Mouse (Mus musculus): ENCODE results near the gene Hhat. TPM values are rescaled to one million over a fixed set of nuclear protein-coding genes. Genes with fewer than 3 reads are reported as not detected.

Hhat gene
- polyA plus RNA-seq (2015; fragmentation: Nextera tagmentation; extraction: Ambion mirVana), result 9.0 and 9.8 TPM in 2 replicates

DNA sequence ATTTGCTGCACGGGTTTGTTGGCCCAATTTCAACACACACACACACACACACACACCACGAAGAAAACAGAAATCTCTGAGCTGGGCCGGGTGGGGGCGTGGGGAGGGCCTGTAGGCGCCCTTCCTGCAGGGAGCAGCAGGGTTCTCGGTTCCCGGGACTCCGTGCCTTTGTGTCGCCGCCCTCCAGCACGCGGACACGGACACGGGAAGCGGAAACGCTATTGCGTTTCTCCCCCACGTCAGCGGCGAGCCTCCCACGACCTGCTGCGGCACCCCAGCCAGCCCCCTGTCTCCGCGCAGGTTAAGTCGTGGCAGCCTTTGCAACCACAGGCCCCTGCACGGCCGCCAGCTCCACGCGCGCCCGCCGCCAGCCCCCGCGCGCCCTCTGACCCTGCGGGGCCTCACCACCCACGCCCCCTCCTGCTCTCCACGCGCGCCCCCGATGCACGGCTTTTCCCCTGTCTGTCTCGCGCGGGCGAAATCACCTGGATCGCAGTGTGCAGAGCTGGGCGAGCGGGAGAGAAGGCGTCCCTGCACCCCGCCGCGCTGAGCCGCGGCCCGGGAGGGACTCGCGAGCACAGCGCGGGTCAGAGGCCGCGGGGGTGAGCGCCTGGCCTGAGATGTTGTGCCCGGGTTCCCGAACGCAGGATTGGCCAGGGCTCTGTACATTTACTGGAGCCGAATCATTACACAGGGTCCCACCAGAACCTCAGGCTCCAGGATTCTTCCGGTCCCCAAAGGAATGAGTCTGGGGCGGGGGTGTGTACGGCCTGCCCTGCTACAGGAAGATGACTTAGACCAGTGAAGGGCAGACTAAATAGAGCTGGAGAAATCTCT lies at the start of gene Hhat:
Gene Hhat, minus strand, starts transcription at position 729 of the 837 bp plus-strand sequence.
- Histone ChIP-seq H3K27ac (peak within 1 kb of the TSS; percentile 97), H3K27me3 (no peaks in the 10 kb centered on the region), H3K9me3 (no peaks in the 10 kb centered on the region), H3K4me3 (peak within 1 kb of the TSS; percentile 63), H3K4me1 (peaks cover 24% of the 10 kb centered on the region), H3K9ac (peak within 1 kb of the TSS; percentile 95), H3K36me3 (no peaks in the 10 kb centered on the region), H3K4me2 (peak within 1 kb of the TSS; percentile 88)
- ATAC-seq (ENCODE audit: insufficient number of reproducible peaks, insufficient read depth, low FRiP score, low TSS enrichment, low read depth), result peak; percentile 75; the same call in 1 of the 2 replicates
- WGBS, result under 1% methylated on average over 70 of the region's 70 CpGs

- no peaks in the 10 kb centered on the region for H3K27me3 ChIP-seq
- H3K27ac ChIP-seq, result no peak overlapping the region
- no peak overlapping the region for H3K9ac ChIP-seq
- no peak overlapping the region for H3K4me3 ChIP-seq
- H3K4me2 ChIP-seq, result no peak overlapping the region
- no peak for ATAC-seq (ENCODE audit: insufficient number of reproducible peaks, insufficient read depth, low FRiP score, low TSS enrichment, low read depth)
- H3K4me1 ChIP-seq, result peaks cover 39% of the 10 kb centered on the region
- no peaks in the 10 kb centered on the region for H3K9me3 ChIP-seq
- H3K36me3 ChIP-seq, result no peaks in the 10 kb centered on the region
- 91% methylated on average over 5 of the region's 5 CpGs for WGBS
These were observed 47.3 kb upstream of the Hhat start for GRCm38 (mm10) chr1:192818334-192818733.

- Histone ChIP-seq H3K9ac (no peak overlapping the region), H3K4me1 (peaks cover 35% of the 10 kb centered on the region), H3K36me3 (no peaks in the 10 kb centered on the region), H3K27me3 (no peaks in the 10 kb centered on the region), H3K9me3 (no peaks in the 10 kb centered on the region), H3K4me3 (no peak overlapping the region), H3K27ac (peak overlapping the region; percentile 82), H3K4me2 (no peak overlapping the region)
- ATAC-seq (ENCODE audit: insufficient number of reproducible peaks, insufficient read depth, low FRiP score, low TSS enrichment, low read depth), result no peak
- 43% methylated on average over 2 of the region's 2 CpGs for WGBS
These were observed 44.8 kb upstream of the Hhat start for GRCm38 (mm10) chr1:192815789-192816188.

DNA sequence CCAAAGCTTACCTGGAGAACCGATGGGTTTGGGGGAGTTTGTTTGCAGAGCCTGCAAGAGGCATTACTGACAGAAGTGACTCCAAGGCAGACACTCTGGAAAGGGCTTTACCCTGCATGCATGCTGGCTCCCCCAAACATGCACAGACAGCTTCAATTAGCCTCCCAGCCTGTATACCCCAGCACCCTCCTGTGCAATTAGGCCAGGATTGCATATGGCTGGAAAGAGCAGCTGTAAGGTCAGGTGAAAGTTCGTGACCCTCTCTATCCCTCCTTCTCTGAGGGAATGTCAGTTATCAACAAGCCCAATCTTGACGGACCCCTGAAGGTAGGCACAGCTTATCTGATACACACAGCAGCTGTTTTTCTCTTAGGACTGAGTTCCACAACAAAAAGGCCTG lies 43.7 kb upstream of the Hhat start:
- H3K9ac ChIP-seq, result no peak overlapping the region
- WGBS, result 11% methylated on average over 3 of the region's 3 CpGs
- H3K9me3 ChIP-seq, result no peaks in the 10 kb centered on the region
- no peak for ATAC-seq (ENCODE audit: insufficient number of reproducible peaks, insufficient read depth, low FRiP score, low TSS enrichment, low read depth)
- H3K36me3 ChIP-seq, result no peaks in the 10 kb centered on the region
- peaks cover 35% of the 10 kb centered on the region for H3K4me1 ChIP-seq
- no peaks in the 10 kb centered on the region for H3K27me3 ChIP-seq
- no peak overlapping the region for H3K4me3 ChIP-seq
- no peak overlapping the region for H3K4me2 ChIP-seq
- H3K27ac ChIP-seq, result peak overlapping the region; percentile 82

DNA sequence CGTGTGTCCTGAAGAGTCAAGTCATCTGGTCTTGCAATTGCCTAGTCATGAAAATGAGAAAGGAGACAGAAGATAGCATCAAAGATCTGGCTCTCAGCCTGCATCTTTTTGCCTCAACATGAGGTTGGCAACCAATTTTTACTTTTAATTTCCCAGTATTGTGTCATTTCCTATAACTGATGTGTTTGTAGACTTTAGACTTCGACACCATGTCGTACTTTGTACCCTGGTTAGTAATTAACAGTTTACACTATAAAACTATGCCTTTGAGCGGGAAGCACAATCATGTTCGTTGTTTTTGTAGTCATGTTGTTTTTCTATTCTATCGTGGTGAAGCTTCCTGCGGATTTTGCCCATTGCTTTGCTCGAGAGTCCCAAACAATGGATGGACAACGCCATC lies 41.7 kb upstream of the Hhat start:
- no peaks in the 10 kb centered on the region for H3K36me3 ChIP-seq
- no peak overlapping the region for H3K27ac ChIP-seq
- WGBS, result 91% methylated on average over 9 of the region's 9 CpGs
- H3K27me3 ChIP-seq, result no peaks in the 10 kb centered on the region
- no peak overlapping the region for H3K4me3 ChIP-seq
- no peak overlapping the region for H3K4me2 ChIP-seq
- ATAC-seq (ENCODE audit: insufficient number of reproducible peaks, insufficient read depth, low FRiP score, low TSS enrichment, low read depth), result no peak
- no peak overlapping the region for H3K9ac ChIP-seq
- peaks cover 47% of the 10 kb centered on the region for H3K4me1 ChIP-seq
- no peaks in the 10 kb centered on the region for H3K9me3 ChIP-seq

- no peaks in the 10 kb centered on the region for H3K36me3 ChIP-seq
- H3K27me3 ChIP-seq, result no peaks in the 10 kb centered on the region
- H3K4me3 ChIP-seq, result no peak overlapping the region
- H3K9me3 ChIP-seq, result no peaks in the 10 kb centered on the region
- H3K27ac ChIP-seq, result peak overlapping the region; percentile 13; the same call in 1 of the 2 replicates
- no peak for ATAC-seq (ENCODE audit: insufficient number of reproducible peaks, insufficient read depth, low FRiP score, low TSS enrichment, low read depth)
- H3K9ac ChIP-seq, result no peak overlapping the region
- 74% methylated on average over 5 of the region's 5 CpGs for WGBS
- H3K4me2 ChIP-seq, result no peak overlapping the region
- H3K4me1 ChIP-seq, result peaks cover 47% of the 10 kb centered on the region
These were observed 41.3 kb upstream of the Hhat start for GRCm38 (mm10) chr1:192812290-192812689.

DNA sequence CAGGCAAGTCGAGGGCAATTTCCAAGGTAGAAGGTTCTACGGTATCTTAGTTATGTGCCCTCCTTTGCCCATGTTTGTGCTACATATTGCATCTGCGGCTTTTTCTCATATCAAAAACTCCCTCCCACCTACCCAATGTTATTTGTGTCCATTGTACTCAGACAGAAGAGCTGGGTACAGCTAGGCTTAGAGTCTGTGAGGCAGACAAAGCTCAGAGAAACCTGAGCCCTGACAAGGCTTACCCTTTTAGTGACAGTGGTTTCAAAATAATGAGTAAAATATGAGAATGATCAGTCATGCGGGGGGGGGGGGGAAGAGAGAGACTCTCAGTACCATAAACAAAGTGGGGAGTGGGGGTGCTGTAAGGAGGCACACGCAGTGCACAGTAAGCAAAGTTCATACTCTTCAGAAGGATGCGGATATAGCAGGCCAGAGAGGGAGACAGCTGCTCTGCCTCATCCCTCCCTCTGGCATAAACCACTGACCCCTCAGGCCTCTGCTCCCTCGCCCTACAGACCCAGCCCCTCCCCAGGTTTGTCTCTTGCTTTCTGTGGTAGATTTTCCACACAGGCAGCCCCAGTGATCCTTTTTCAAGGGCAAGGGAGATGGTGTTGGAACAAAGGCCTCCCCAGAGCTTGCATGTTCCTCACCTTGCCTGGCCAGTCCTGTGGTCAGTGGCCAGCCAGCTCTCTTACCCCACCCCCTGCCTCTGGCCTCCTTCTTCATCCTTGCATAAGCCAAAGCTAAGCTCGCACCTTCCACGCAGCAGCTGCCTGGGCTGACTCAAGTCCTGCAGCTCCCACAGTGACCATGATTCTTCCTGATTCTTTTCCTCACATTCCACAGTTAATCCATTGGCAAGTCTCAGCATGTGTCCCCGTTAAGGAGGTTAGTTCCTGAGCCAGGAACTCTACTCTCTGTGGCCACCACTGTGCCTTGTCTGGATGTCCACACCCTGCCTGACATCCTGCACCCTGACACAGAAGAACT lies 35.4 kb upstream of the Hhat start:
- peak overlapping the region; percentile 94 for H3K27ac ChIP-seq
- ATAC-seq (ENCODE audit: insufficient number of reproducible peaks, insufficient read depth, low FRiP score, low TSS enrichment, low read depth), result peak; percentile 76
- no peaks in the 10 kb centered on the region for H3K36me3 ChIP-seq
- H3K4me3 ChIP-seq, result no peak overlapping the region
- H3K4me2 ChIP-seq, result peak overlapping the region; percentile 11; the same call in 1 of the 2 replicates
- H3K9me3 ChIP-seq, result peaks cover 4% of the 10 kb centered on the region; the same call in 1 of the 2 replicates
- H3K27me3 ChIP-seq, result no peaks in the 10 kb centered on the region
- 19% methylated on average over 10 of the region's 10 CpGs for WGBS
- peaks cover 47% of the 10 kb centered on the region for H3K4me1 ChIP-seq
- H3K9ac ChIP-seq, result peak overlapping the region; percentile 11; the same call in 1 of the 2 replicates

- H3K4me3 ChIP-seq, result no peak overlapping the region
- no peak for ATAC-seq (ENCODE audit: insufficient number of reproducible peaks, insufficient read depth, low FRiP score, low TSS enrichment, low read depth)
- no peaks in the 10 kb centered on the region for H3K36me3 ChIP-seq
- peaks cover 4% of the 10 kb centered on the region; the same call in 1 of the 2 replicates for H3K9me3 ChIP-seq
- H3K4me2 ChIP-seq, result no peak overlapping the region
- no peak overlapping the region for H3K9ac ChIP-seq
- no peaks in the 10 kb centered on the region for H3K27me3 ChIP-seq
- 39% methylated on average over 8 of the region's 8 CpGs for WGBS
- peaks cover 66% of the 10 kb centered on the region for H3K4me1 ChIP-seq
- H3K27ac ChIP-seq, result peak overlapping the region; percentile 92
These were observed 29.3 kb upstream of the Hhat start for GRCm38 (mm10) chr1:192800338-192800737.

DNA sequence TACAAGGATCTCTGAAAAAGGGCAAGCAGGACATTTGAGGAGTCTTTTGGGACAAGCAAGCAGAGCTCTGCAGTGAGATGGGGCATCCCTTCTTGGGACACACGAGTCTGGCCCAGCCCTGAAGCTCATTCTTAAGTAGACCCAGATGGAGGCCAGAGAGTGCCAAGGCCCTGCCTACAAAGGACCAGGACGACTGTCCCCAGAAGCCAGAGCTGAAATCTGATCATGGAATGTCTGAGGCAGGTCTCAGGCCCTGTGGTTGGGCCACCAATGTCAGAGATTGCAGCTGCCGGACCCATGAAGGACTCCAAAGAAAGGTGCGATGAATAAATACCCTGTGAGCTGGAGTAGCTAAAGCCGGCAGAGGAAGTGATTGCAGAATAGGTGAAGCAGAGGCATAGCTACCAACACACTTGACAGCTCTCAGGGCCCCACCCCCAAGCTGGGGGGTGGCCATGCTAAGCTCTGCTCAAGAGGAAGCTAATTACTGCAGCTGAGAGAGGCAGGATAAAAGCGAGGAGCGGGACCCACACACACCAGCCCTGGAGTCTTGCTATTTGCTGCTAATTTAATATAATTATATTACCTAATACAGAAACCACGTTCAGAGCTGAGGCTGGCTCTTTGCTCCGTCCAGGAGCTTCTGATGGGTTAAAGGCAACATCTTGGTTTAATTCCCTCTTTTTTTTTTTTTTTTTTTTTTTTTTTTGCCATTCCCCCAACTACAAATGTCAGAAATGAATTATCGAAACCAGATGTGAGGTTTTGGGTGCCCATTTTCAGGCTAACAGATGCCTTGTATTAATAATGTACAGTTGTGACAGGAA lies 28.4 kb upstream of the Hhat start:
- peak; percentile 80 for ATAC-seq (ENCODE audit: insufficient number of reproducible peaks, insufficient read depth, low FRiP score, low TSS enrichment, low read depth)

GRCm38 (mm10) chr1:192798212-192799164 lies 27.5 kb upstream of the Hhat start:
- peak; percentile 65 for ATAC-seq (ENCODE audit: insufficient number of reproducible peaks, insufficient read depth, low FRiP score, low TSS enrichment, low read depth)
- Histone ChIP-seq H3K27ac (peak overlapping the region; percentile 92), H3K4me1 (peaks cover 67% of the 10 kb centered on the region), H3K4me2 (peak overlapping the region; percentile 37), H3K36me3 (no peaks in the 10 kb centered on the region), H3K9me3 (no peaks in the 10 kb centered on the region), H3K9ac (no peak overlapping the region), H3K4me3 (no peak overlapping the region), H3K27me3 (no peaks in the 10 kb centered on the region)
- WGBS, result 23% methylated on average over 16 of the region's 16 CpGs

More for the DNA sequence above, 28.4 kb upstream of the Hhat start:
- WGBS, result 5% methylated on average over 10 of the region's 10 CpGs
- peak overlapping the region; percentile 37 for H3K4me2 ChIP-seq
- no peak overlapping the region for H3K4me3 ChIP-seq
- no peaks in the 10 kb centered on the region for H3K27me3 ChIP-seq
- H3K4me1 ChIP-seq, result peaks cover 61% of the 10 kb centered on the region
- H3K27ac ChIP-seq, result peak overlapping the region; percentile 92
- no peaks in the 10 kb centered on the region for H3K36me3 ChIP-seq
- no peak overlapping the region for H3K9ac ChIP-seq
- H3K9me3 ChIP-seq, result peaks cover 3% of the 10 kb centered on the region; the same call in 1 of the 2 replicates
